Mouse (Mus musculus) liver, embryonic 14.5 days (tissue): ENCODE measurements around the gene Clrn3. TPM values are rescaled to one million over a fixed set of nuclear protein-coding genes. Genes with fewer than 3 reads are reported as not detected.

Source experiments
- ATAC-seq: fragments of 200-750 bp; cut with Nextera tagmentation; 2 replicates; pipeline ENCODE4 v1.8.0; 2017; ENCODE audit warnings: moderate number of reproducible peaks, mild to moderate bottlenecking, moderate library complexity; ENCODE audit not compliant: insufficient read depth
- DNase-seq, 3 experiments: peaks; one replicate each; pipeline ENCODE4 v3.0.0-alpha.2; 2012 to 2013; ENCODE audit warnings: low read depth in 3 of 3, low spot score in 3 of 3
- H3K27ac ChIP-seq: fragments of 300-500 bp; sonication (generic); 2 replicates; pipeline ENCODE4 v1.5.1; 2014; ENCODE audit warnings: moderate library complexity, mild to moderate bottlenecking, control low read depth, inconsistent platforms
- H3K27me3 ChIP-seq: fragments of 300-500 bp; sonication (generic); 2 replicates; pipeline ENCODE4 v1.6.1; 2014; ENCODE audit warnings: mild to moderate bottlenecking, low read length, moderate library complexity; ENCODE audit not compliant: control insufficient read depth, insufficient read depth
- H3K36me3 ChIP-seq: fragments of 300-500 bp; sonication (generic); replicated peaks from 2 replicates; pipeline ENCODE4 v1.6.1; 2014; ENCODE audit warnings: low read depth; ENCODE audit not compliant: control insufficient read depth, insufficient read depth
- H3K4me1 ChIP-seq, 2 experiments: fragments of 200-500 bp in 1 of 2; fragments of 300-500 bp in 1 of 2; sonication (generic) in 1 of 2; replicated peaks; 2 replicates each; pipeline ENCODE4 v1.6.1; 2012 to 2014; ENCODE audit warnings: antibody characterized with exemption in 1 of 2, inconsistent platforms in 1 of 2, low read length in 1 of 2; ENCODE audit not compliant: control insufficient read depth in 2 of 2, insufficient read depth in 2 of 2
- H3K4me2 ChIP-seq: fragments of 300-500 bp; sonication (generic); 2 replicates; pipeline ENCODE4 v1.6.1; 2014; ENCODE audit warnings: low read depth, mild to moderate bottlenecking, control low read depth, moderate library complexity
- H3K4me3 ChIP-seq, 2 experiments: fragments of 200-500 bp in 1 of 2; fragments of 300-500 bp in 1 of 2; sonication (generic) in 1 of 2; 2 replicates each; pipeline ENCODE4 v1.5.1; 2012 to 2014; ENCODE audit warnings: low read depth in 2 of 2, low read length in 2 of 2, mild to moderate bottlenecking in 2 of 2, control low read depth in 1 of 2, inconsistent platforms in 1 of 2, moderate library complexity in 1 of 2; ENCODE audit not compliant: insufficient read depth in 1 of 2
- H3K9ac ChIP-seq: fragments of 300-500 bp; sonication (generic); replicated peaks from 2 replicates; pipeline ENCODE4 v1.6.1; 2014; ENCODE audit warnings: mild to moderate bottlenecking, control low read depth, moderate library complexity
- H3K9me3 ChIP-seq: fragments of 300-500 bp; sonication (generic); 2 replicates; pipeline ENCODE4 v1.6.1; 2016; ENCODE audit warnings: low read length, mixed read lengths; ENCODE audit not compliant: control insufficient read depth
- CTCF ChIP-seq: IDR thresholded peaks from 2 replicates; pipeline ENCODE4 v1.5.1; 2016; ENCODE audit warnings: antibody characterized with exemption, low read depth, control low read depth
- EP300 ChIP-seq: IDR thresholded peaks from 2 replicates; pipeline ENCODE4 v1.6.1; 2016; ENCODE audit warnings: antibody characterized with exemption, low read depth
- WGBS: fragments of 180-500 bp; shearing (Covaris S2); extraction: QIAGEN DNeasy Blood & Tissue Kit; methylation state at CpG from one replicate; pipeline ENCODE4 v1.1.7; 2014; ENCODE audit not compliant: insufficient replicate concordance; 5-methylcytosine and 5-hydroxymethylcytosine counted together
- microRNA counts: library from miRNA; unstranded; fragments of <30 nt; microRNA quantifications from one replicate; lab custom pipeline; 2016
- microRNA-seq: library from miRNA; unstranded; fragments of <30 nt; microRNA quantifications from one replicate; pipeline ENCODE4, GENCODE M21; 2016
- polyA plus RNA-seq, 2 experiments: library from polyadenylated mRNA; depleted of rRNA in 1 of 2; stranded (reverse) in 1 of 2; unstranded in 1 of 2; fragments of >200 nt; fragmentation: Nextera tagmentation in 1 of 2; extraction: Ambion mirVana in 1 of 2; gene quantifications; 2 replicates each; pipeline versions ENCODE4 v1.2.1 to v1.2.3; 2012 to 2014

Clrn3 gene
- polyA plus RNA-seq, 2 experiments = not detected

DNA sequence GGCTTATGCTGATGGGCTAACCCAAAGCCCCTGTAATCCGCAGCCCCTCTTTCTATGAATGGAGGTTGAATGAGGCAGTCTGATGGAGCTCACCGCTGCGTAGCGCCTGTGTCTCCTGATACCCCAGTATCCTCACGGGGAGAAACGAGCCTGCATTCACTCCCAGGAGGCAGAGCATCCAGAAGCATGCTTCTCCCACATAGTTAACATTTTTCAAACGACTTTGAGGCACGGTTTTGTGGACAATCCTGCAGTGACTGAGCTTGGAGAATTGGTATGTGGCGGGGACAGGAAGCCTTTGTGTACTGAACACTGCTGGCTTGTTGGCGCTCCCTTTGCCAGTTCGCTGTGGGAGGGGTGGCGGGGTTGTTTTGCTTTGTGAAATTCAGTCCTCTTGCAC lies 63.2 kb downstream of the Clrn3 start:
- DNase-seq = no peak
- WGBS = 18% methylated on average over 12 of the region's 12 CpGs

DNA sequence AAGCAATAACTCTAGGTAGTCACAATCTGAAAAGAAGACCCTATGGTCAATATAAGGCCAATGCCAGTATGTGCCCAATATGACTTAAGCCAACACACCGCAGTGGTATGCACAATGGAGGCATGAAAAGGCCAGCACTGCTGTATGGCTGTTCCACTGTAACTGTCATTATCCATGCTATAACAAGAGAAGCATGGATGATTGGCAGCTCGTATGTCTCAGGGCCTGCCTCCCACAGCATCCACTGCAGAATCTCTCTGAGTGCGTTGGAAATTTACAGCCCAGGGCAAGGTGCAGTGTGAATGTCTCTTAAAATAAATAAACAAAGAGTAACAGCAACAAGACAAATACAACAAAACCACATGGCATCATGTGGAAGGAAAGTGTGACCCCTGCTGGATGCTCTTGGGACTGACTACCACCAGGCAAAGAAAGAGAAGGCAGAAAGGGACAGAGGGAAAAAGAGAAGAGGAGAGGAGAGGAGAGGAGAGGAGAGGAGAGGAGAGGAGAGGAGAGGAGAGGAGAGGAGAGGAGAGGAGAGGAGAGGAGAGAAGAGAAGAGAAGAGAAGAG lies 63.7 kb downstream of the Clrn3 start:
- ATAC-seq = no peak
- Histone ChIP-seq H3K36me3 (no peaks in the 10 kb centered on the region), H3K4me3 (no peak overlapping the region), H3K4me2 (no peak overlapping the region), H3K9ac (no peak overlapping the region), H3K9me3 (no peaks in the 10 kb centered on the region), H3K27ac (no peak overlapping the region), H3K27me3 (no peaks in the 10 kb centered on the region), H3K4me1 (no peaks in the 10 kb centered on the region)
- no peak for DNase-seq
- 22% methylated on average over 3 of the region's 3 CpGs for WGBS
- TF ChIP-seq EP300 = no peak
- peak; percentile 56 for TF ChIP-seq CTCF

More for the DNA sequence above, 63.2 kb downstream of the Clrn3 start:
- ATAC-seq = no peak
- no peak overlapping the region for H3K27ac ChIP-seq
- H3K4me2 ChIP-seq = no peak overlapping the region
- no peak overlapping the region for H3K9ac ChIP-seq
- H3K27me3 ChIP-seq = no peaks in the 10 kb centered on the region
- H3K36me3 ChIP-seq = no peaks in the 10 kb centered on the region
- H3K4me3 ChIP-seq = no peak overlapping the region
- no peaks in the 10 kb centered on the region for H3K4me1 ChIP-seq
- TF ChIP-seq CTCF = no peak; the same call in 1 of the 2 replicates
- no peak for TF ChIP-seq EP300
- no peaks in the 10 kb centered on the region for H3K9me3 ChIP-seq

MicroRNA genes within 50 kb of the gene (microRNA counts, 519-probe panel; counts per million panel counts)
- 69.9 counts per million for microRNA mmu-miR-1962 (lab: Ali Mortazavi, UCI)

Small RNAs within 50 kb of the gene (microRNA-seq; reads per million reads assigned to microRNA genes)
- not detected for gene Mir1962

Other genes starting within 250 kb of the Clrn3 start
- gene Foxi2, start 118.3 kb downstream of the Clrn3 start, polyA plus RNA-seq (2012; rRNA removed) = not detected in 2 replicates
- not detected in 2 replicates for gene Foxi2, start 118.3 kb downstream of the Clrn3 start, polyA plus RNA-seq (2014; fragmentation: Nextera tagmentation; extraction: Ambion mirVana)
- gene Ptpre, start 8.8 kb upstream of the Clrn3 start, polyA plus RNA-seq (2012; rRNA removed) = 1.5 and 1.9 TPM in 2 replicates
- 1.7 and 1.8 TPM in 2 replicates for gene Ptpre, start 8.8 kb upstream of the Clrn3 start, polyA plus RNA-seq (2014; fragmentation: Nextera tagmentation; extraction: Ambion mirVana)
- gene Mki67, start 187.7 kb upstream of the Clrn3 start, polyA plus RNA-seq (2012; rRNA removed) = 48.0 and 97.2 TPM in 2 replicates
- gene Mki67, start 187.7 kb upstream of the Clrn3 start, polyA plus RNA-seq (2014; fragmentation: Nextera tagmentation; extraction: Ambion mirVana) = 118 and 129 TPM in 2 replicates